Mouse (Mus musculus) lung, adult 18-20 months (tissue): ENCODE data around the gene Pla2g2c.

Experiments used
- DNase-seq, 2 experiments: peaks; one replicate each; pipeline ENCODE4 v3.0.0; 2022; ENCODE audit warnings: mixed read lengths in 2 of 2

The Pla2g2c gene

GRCm38 (mm10) chr4:138724354-138725126 lies at the start of gene Pla2g2c:
TSS of gene Pla2g2c (plus strand) at chr4:138724792.
- DNase-seq = no peak

DNA sequence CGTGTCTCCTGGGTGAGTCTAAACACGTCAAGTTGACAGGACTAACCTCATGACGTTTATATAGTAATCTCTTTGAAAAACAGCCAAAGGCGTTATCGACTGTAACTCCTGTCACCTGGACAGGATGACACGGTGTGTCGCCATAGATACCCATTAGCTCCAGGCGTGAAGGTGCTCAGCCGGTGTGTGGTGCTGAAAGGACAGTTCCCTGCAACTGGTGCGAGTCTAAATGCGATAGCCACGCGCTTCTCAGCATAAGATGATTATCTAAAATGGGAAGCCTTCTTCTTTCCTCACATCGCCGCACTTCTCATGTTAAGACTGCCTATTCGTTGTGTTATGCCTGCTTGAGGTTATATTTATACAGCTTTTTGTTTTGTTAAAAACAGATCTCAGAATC lies 48.1 kb upstream of the Pla2g2c start:
- peak in 1 of 2 experiments; percentile 6 for DNase-seq

DNA sequence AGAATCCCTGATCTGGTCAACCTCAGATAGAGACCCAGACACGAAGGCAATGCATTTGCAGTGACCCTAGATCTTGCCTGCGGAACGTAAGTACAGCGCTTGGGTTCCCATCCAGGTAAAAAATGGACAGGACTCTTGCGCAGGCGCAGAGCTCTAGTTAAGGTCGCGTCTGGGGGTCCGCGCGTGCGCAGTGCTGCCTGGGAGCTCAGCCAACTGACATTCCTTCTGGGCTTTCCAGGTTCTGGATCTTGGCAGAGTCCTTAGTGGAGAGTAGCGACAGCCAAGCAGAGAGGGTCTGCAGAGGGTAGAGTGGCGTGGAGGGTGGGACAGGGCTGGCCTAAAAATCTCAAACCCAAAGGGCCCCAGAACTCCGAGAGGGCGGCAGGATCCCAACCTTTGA lies 47.0 kb upstream of the Pla2g2c start:
- DNase-seq = no peak

- no peak for DNase-seq
Measured at GRCm38 (mm10) chr4:138680124-138680523, 44.5 kb upstream of the Pla2g2c start.

DNA sequence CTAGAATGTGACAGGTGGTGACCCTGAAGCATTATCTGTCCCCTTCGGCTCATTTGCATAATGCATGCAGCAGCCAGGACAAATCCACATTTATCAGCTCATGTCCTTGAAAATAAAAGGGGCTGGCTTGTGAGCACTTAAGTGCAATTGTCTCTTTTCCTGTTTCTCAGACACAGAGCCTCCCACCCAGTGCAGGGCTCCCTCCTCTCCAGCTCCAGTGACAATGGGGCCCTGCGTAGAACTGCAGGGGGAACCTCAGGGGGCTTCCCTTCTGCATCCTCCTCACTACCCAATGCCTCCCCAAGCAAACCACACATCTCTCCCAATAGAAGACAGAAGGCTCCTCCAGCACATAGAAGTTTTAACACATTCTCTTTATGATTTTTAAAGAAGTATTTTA lies 41.8 kb upstream of the Pla2g2c start:
- DNase-seq = no peak

DNA sequence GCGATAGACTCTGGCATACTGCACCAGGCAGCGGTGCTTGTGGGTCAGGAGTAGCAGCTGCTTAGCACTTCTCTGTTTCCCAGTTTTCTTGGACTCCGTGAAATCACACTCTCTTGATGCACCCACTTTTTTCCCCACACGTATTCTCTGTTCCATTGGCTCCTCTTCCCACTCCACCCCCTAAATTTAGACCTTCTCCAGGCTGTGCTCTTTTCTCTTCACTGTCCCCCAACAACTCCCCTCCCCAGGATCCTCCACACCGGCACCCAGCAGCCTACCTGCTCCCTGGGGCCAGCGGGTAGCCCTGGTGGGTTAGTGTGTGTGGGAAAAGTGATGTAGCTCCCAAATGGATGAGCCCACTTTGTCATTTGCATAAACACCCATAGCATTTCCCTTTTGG lies 38.8 kb upstream of the Pla2g2c start:
- no peak for DNase-seq

DNA sequence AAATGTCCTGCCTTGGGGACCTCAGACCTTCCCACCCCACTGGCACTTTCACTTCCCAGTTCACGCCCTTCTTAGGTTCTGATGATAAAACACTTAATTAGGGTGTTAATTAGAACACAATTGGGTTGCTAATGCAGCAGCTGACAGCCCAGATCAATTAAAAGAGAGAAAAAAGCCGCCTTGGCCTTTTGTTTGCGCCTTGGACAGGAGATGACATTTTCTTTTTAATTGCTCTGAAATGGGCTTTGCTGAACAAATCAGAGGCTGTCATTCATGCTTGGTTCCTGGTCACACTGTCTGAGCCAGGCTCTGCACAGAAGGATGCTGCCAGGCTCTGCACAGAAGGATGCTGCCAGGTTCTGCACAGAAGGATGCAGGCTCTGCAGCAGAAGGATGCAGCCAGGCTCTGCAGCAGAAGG lies 35.5 kb upstream of the Pla2g2c start:
- no peak for DNase-seq

DNA sequence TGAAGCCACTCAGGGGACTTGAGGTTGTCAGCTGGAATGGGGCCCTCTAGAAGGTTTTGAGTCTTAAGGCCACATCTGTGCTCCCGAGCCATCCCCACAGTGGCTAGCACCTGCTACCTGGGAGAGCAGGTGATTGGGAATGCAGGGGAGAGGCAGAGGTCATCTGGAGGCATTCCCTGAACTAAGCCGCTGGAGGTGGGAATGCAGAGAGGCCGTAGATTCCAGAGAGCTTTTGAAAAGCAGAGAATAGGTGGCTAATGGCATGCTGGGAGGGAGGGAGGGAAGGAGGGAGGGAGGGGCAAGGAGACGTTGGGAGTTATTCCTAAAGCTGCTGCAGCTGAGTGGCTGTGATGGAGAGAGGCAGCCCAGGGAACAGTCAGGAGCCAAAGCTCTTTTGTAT lies 34.0 kb upstream of the Pla2g2c start:
- DNase-seq = no peak

GRCm38 (mm10) chr4:138691443-138692181 lies 33.0 kb upstream of the Pla2g2c start:
- no peak for DNase-seq

DNA sequence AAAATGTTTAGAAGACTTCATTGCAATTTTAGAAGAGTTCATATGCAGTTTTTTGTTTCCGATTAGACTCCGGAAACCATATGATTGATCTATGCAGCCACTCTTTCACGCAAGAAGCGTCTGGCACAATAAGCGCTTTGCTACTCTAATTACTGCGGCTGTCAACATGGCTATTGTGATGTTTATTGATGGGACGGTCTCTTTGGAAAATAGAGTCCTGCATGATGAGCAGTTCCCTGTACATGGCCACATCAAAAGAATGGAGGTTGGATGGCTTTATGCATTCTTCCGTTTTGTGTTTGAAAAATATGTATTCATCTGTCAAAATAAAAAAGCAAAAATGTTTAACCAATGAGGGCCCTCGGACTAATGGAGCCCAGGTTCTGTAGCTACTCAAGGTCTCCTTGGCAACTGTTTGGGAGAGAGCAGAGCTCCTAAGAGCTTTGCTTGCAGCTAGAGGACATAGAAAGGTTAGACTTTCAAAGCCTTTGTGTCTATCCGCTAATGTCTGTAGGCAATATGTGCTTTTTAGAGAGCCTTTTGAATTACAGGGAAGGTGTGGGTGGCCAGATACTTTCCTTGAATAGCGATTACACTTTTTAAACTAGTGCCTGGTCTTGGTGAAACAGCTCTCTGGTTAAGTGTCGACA lies 31.4 kb upstream of the Pla2g2c start:
- no peak for DNase-seq

DNA sequence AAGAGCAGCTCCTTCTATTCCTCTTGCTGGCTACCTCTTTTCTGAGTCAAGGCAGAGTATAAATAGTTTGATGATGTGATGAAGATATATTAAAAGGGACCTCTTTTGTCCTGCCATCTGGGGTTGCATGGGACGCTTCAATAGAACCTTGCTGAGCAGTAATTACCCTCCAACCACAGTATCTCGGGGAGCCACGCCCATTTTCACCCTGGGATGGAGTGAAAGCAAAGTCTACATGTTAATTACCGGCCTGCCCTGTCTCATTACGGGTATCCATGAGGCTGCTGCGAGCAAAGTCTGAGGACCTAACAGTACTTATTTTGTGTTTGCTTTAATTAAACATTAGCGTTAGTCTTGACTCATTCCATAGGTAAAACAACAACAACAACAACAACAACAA lies 27.9 kb upstream of the Pla2g2c start:
- no peak for DNase-seq

DNA sequence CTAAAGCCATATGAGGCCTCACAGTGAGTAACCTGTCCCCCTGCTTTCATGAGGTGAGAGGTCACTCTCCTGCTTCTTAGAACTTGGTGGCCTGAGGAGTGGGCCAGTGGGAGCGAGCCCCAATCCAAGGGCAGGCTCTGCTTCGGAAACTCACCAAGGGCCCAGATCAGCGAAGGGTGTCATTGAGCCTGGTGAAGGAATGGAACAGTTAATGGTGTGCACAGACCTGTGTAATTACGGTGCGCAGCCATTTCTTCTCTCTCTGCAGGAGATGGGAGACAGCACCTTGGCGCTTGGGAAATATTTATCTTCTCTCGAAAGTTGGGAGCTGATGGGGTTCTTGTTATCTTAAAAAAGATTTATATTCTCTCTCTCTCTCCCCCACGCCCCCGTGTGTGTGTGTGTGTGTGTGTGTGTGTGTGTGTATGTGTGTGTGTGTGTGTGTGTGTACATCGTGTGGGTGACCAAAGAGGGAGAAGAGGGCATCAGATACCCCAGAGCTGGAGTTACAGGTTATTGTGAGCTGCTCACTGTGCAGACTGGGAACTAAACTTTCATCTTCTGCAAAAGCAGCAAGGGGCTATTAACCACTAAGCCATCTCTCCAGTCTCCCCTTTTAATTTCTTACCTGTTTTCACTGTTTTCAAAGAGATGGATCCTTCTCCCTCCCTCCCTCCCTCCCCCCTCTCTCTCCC lies 27.3 kb upstream of the Pla2g2c start:
- no peak for DNase-seq

DNA sequence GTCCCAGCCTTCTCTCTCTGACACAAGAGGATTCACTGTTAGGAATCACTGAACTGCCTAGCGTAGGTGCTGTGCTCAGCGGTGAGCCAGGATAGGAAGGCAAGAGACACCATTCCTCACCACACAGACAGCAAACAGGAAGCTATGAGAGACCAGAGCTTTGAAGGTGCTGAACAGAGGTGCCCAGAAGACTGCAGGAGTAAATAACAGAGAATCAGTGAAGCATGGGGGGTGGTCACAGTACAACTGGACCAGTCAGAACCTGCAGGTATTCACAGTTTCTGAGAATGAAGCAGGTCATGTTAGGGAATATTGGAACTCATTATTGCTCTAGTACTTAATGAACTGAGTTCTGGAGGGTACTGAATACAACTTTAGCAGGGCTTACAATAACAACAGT lies 26.3 kb upstream of the Pla2g2c start:
- no peak for DNase-seq

GRCm38 (mm10) chr4:138700184-138700982 lies 24.2 kb upstream of the Pla2g2c start:
- DNase-seq = peak; percentile 19 to 44

GRCm38 (mm10) chr4:138701111-138701510 lies 23.5 kb upstream of the Pla2g2c start:
- DNase-seq = no peak

DNA sequence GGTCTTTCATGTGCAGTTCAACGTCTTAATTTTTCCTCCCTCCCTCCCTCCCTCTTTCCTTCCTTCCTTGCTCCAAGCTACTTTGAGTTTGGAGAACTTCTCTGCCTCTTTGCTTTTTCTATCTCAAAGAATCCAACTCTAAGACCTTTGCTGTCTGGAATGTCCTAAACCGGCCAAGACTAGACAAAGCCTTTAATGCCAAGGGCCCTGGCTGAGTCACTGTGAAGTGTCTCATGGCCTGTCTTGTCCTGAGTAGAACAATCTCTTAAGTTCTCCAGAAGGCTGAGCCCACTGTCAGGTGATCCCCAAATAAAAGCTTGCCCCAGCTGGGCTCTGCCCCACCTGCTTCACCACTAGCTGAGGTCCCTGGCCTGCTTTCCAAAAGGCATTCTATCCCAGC lies 22.6 kb upstream of the Pla2g2c start:
- DNase-seq = no peak

GRCm38 (mm10) chr4:138702528-138702927 lies 22.1 kb upstream of the Pla2g2c start:
- no peak for DNase-seq

GRCm38 (mm10) chr4:138703591-138703990 lies 21.0 kb upstream of the Pla2g2c start:
- DNase-seq = no peak

DNA sequence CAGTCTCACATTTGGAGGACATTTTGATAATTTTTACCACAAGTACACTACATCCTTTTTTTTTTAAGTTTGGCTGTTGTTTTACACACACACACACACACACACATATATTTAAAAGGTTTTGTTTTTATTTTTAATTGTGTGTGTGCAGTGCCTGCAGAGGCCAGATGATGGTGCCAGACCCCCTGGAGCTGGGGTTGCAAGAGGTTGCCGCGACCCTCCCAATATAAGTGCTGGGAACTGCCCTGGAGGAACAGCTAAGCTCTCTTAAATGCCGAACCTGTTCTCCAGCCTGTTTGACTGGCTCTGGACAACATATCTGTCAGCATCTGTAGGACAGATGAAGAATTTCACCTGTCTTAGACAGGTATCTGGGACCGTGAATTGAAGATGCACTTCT lies 20.4 kb upstream of the Pla2g2c start:
- DNase-seq = no peak

DNA sequence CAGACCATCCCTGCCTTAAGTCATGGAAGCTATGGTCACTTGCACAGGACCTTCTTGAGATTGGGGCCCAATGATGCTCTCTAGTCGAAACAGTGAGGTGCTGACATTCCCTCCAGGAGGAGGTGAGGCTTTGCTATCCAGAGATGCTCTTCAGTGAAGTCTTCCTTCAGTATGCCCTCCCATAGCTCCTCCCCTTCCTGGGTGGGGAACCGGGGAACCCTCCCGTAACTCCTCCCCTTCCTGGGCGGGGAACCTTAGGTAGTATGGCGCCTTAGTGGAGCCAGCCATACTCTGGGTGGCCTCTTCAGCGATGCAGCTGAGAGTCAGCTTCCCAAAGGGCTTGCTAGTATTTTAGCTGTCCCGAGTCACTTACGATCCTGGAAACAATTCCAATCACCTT lies 18.0 kb upstream of the Pla2g2c start:
- no peak for DNase-seq

DNA sequence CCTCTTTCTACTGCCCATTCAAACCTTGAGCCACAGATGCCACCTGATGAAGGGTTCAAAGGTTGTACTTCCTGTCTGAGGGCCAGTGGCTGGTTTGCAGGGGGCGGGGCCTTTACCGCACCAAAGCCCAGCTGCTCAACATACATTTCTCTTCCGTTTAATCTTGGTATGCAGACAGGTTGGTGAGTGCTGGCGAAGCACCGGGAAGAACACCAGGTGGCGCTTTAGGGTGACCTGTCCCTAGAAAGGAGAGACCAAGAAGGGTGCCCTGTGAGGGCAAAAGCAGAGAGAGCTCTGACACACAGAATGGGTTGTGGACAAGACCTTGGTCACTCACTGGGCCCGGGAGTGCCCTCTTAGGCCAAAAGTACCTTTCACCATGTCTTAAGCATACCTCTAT lies 16.0 kb upstream of the Pla2g2c start:
- DNase-seq = peak; percentile 57 to 67

DNA sequence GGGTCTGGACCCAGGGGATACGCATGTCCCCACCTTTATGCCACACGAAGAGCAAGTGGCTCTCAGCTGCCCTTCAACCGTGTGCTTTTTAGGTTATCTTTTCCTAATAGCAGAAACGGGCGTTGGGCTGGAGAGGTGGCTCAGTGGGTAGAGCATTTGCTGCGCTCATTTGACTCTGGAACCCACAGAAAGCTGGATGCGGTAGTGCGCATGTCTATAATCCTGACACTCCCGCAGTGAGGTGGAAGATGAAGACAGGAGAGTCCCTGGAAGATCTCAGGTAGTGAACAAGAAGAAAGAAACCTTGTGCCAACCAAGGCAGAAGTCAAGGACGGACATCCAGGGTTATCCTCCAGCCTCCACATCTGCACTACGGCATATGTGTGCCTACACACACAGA lies 15.3 kb upstream of the Pla2g2c start:
- no peak for DNase-seq
